Mouse (Mus musculus) adrenal gland, postnatal 0 days (tissue): ENCODE results near the gene Pdia6. TPM values are rescaled to one million over a fixed set of nuclear protein-coding genes. Genes with fewer than 3 reads are reported as not detected.

Experiments
- polyA plus RNA-seq: library from polyadenylated mRNA; unstranded; fragments of >200 nt; fragmentation: Nextera tagmentation; extraction: Ambion mirVana; gene quantifications from 2 replicates; pipeline ENCODE4 v1.2.1, GENCODE M21; 2015

Gene Pdia6
- polyA plus RNA-seq = 264 and 301 TPM in 2 replicates

GRCm38 (mm10) chr12:17265971-17266672, at the start of gene Pdia6:
TSS of gene Pdia6 (plus strand) at chr12:17266545.

GRCm38 (mm10) chr12:17329259-17329658, 62.9 kb downstream of the Pdia6 start, which contains the start of gene Atp6v1c2:
TSS of gene Atp6v1c2 (minus strand) at chr12:17329359.

Other genes starting within 250 kb of the Pdia6 start
- 0.03 and 0.24 TPM in 2 replicates for gene Kcnf1, start 89.7 kb upstream of the Pdia6 start, polyA plus RNA-seq
- 0.79 and 0.80 TPM in 2 replicates for gene Atp6v1c2, start 62.8 kb downstream of the Pdia6 start, polyA plus RNA-seq
- gene Nol10, start 81.9 kb downstream of the Pdia6 start, polyA plus RNA-seq = 7.3 and 9.7 TPM in 2 replicates